ENCODE assay signal across 27 mouse cellular contexts in genomic region chr4:81236227-81236626, GRCm38 (mm10).
DNase-seq lines count a peak whose midpoint lies in the region; ATAC-seq lines count a peak whose summit lies in the region.
"Had no signal": no experiment of that assay in that cellular context is flagged by ENCODE, and none has a peak within 500 bp of the region (broad histone marks: within the 10 kb centered on the region; RNA-seq: fewer than 3 reads in every experiment).

No protein-coding gene starts in this region.

- H3K4me2 ChIP-seq in embryonic facial prominence, embryonic 13.5 days, result no peak overlapping the region
- no peak overlapping the region for H3K4me2 ChIP-seq in embryonic facial prominence, embryonic 15.5 days (replicated peaks)
- no peak overlapping the region for H3K4me2 ChIP-seq in kidney, embryonic 15.5 days
- H3K4me2 ChIP-seq: embryonic facial prominence, embryonic 12.5 days; forebrain, embryonic 12.5 days had no signal

- 56% methylated on average over 5 of the region's 5 CpGs for WGBS in embryonic facial prominence, embryonic 13.5 days
- 77% methylated on average over 5 of the region's 5 CpGs for WGBS in embryonic facial prominence, embryonic 10.5 days
- WGBS in embryonic facial prominence, embryonic 15.5 days, result 45% methylated on average over 5 of the region's 5 CpGs
- 75% methylated on average over 5 of the region's 5 CpGs for WGBS in kidney, embryonic 15.5 days

- ATAC-seq in embryonic facial prominence, embryonic 13.5 days (ENCODE audit: insufficient number of reproducible peaks, insufficient read depth, low FRiP score, low TSS enrichment, low read depth), result 0 out of 2 replicates have a peak, but pooled peaks have one; percentile 43
- peak; percentile 43; the same call in 1 of the 2 replicates for ATAC-seq in embryonic facial prominence, embryonic 15.5 days (ENCODE audit: insufficient number of reproducible peaks, low FRiP score, low TSS enrichment, low read depth)
- ATAC-seq in kidney, embryonic 15.5 days (replicated peaks; ENCODE audit: low FRiP score), result no peak
- ATAC-seq: CD4-positive, CD25-positive, alpha-beta regulatory T cell, adult 4 months; forebrain, embryonic 14.5 days; forebrain, embryonic 16.5 days; Patski had no signal

- H3K9ac ChIP-seq in embryonic facial prominence, embryonic 13.5 days, result no peak overlapping the region
- no peak overlapping the region for H3K9ac ChIP-seq in embryonic facial prominence, embryonic 15.5 days
- no peak overlapping the region for H3K9ac ChIP-seq in kidney, embryonic 15.5 days
- H3K9ac ChIP-seq: embryonic facial prominence, embryonic 12.5 days; forebrain, embryonic 12.5 days had no signal

- no peaks in the 10 kb centered on the region for H3K9me3 ChIP-seq in embryonic facial prominence, embryonic 13.5 days
- H3K9me3 ChIP-seq in embryonic facial prominence, embryonic 10.5 days, result no peaks in the 10 kb centered on the region
- H3K9me3 ChIP-seq in embryonic facial prominence, embryonic 15.5 days (replicated peaks), result no peaks in the 10 kb centered on the region
- no peaks in the 10 kb centered on the region for H3K9me3 ChIP-seq in kidney, embryonic 15.5 days (replicated peaks)
- H3K9me3 ChIP-seq: embryonic facial prominence, embryonic 12.5 days; forebrain, embryonic 10.5 days; forebrain, embryonic 12.5 days had no signal

- DNase-seq in embryonic facial prominence, embryonic 10.5 days (ENCODE audit: low spot score), result no peak
- DNase-seq in ZHBTc4 (ENCODE audit: low read depth, low spot score), result peak; percentile 5
- DNase-seq in left cerebral cortex, adult 18-20 months (ENCODE audit: low spot score in 2 of 2), result no peak
- DNase-seq: adrenal gland, adult 2 months; adrenal gland, postnatal 10 days; adrenal gland, postnatal 25 days; B cell, adult 2 months; cerebellum, adult 11 months; cerebellum, adult 18-20 months; cerebellum, adult 8-10 months; cerebellum, adult 9-11 months; cerebellum, postnatal 14 days; cerebellum, postnatal 36 days; embryo, embryonic 11 days had no signal

- no peaks in the 10 kb centered on the region for H3K27me3 ChIP-seq in embryonic facial prominence, embryonic 13.5 days
- H3K27me3 ChIP-seq in embryonic facial prominence, embryonic 10.5 days (replicated peaks; ENCODE audit: low read depth, poor library complexity, severe bottlenecking), result no peaks in the 10 kb centered on the region
- no peaks in the 10 kb centered on the region for H3K27me3 ChIP-seq in embryonic facial prominence, embryonic 15.5 days
- H3K27me3 ChIP-seq in kidney, embryonic 15.5 days, result no peaks in the 10 kb centered on the region
- H3K27me3 ChIP-seq: CH12.LX; embryonic facial prominence, embryonic 12.5 days; forebrain, embryonic 12.5 days; Patski had no signal

- peaks cover 4% of the 10 kb centered on the region; the same call in 1 of the 2 replicates for H3K4me1 ChIP-seq in embryonic facial prominence, embryonic 13.5 days
- no peaks in the 10 kb centered on the region for H3K4me1 ChIP-seq in embryonic facial prominence, embryonic 10.5 days
- H3K4me1 ChIP-seq in embryonic facial prominence, embryonic 15.5 days, result no peaks in the 10 kb centered on the region
- 0 out of 2 replicates have a peak, but pooled peaks cover 3% of the 10 kb centered on the region for H3K4me1 ChIP-seq in kidney, embryonic 15.5 days
- H3K4me1 ChIP-seq: embryonic facial prominence, embryonic 12.5 days; forebrain, embryonic 10.5 days; forebrain, embryonic 12.5 days had no signal

- H3K4me3 ChIP-seq in embryonic facial prominence, embryonic 13.5 days, result no peak overlapping the region
- no peak overlapping the region for H3K4me3 ChIP-seq in embryonic facial prominence, embryonic 10.5 days
- no peak overlapping the region for H3K4me3 ChIP-seq in embryonic facial prominence, embryonic 15.5 days (replicated peaks)
- no peak overlapping the region for H3K4me3 ChIP-seq in kidney, embryonic 15.5 days (replicated peaks)
- H3K4me3 ChIP-seq: embryonic facial prominence, embryonic 12.5 days; erythroblast, embryonic 14.5 days; forebrain, embryonic 10.5 days; forebrain, embryonic 12.5 days had no signal

- no peaks in the 10 kb centered on the region for H3K36me3 ChIP-seq in embryonic facial prominence, embryonic 13.5 days
- no peaks in the 10 kb centered on the region for H3K36me3 ChIP-seq in embryonic facial prominence, embryonic 10.5 days (replicated peaks)
- H3K36me3 ChIP-seq in embryonic facial prominence, embryonic 15.5 days, result no peaks in the 10 kb centered on the region
- no peaks in the 10 kb centered on the region for H3K36me3 ChIP-seq in kidney, embryonic 15.5 days
- H3K36me3 ChIP-seq: embryonic facial prominence, embryonic 12.5 days; forebrain, embryonic 10.5 days; forebrain, embryonic 12.5 days; G1E had no signal

- no peak overlapping the region for H3K27ac ChIP-seq in embryonic facial prominence, embryonic 13.5 days
- H3K27ac ChIP-seq in embryonic facial prominence, embryonic 10.5 days (replicated peaks), result no peak overlapping the region
- peak overlapping the region; percentile 14; the same call in 1 of the 2 replicates for H3K27ac ChIP-seq in embryonic facial prominence, embryonic 15.5 days (replicated peaks)
- no peak overlapping the region for H3K27ac ChIP-seq in kidney, embryonic 15.5 days
- H3K27ac ChIP-seq: embryonic facial prominence, embryonic 12.5 days; forebrain, embryonic 10.5 days; forebrain, embryonic 12.5 days had no signal
